ENCODE assay signal across 17 mouse cellular contexts in the genomic region with DNA sequence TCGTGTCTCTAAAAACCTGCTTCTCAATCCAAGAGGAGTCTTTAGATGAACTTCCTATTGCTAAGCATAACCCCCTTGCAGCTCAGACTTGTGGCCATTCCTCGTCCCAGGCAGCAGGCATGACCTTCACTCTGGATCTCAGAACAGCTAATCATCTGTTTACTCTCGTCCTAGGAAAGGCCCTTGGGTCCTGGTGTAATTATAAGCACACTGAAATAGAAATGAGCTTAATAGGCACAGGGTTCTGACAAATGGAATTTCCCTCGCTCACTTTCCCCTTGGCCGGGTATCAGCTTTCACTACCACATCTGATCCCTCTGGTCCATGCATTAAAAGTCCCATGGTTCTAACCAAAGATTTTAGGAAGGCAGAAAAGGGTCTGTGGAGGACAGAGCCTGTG. TPM values are rescaled to one million over a fixed set of nuclear protein-coding genes. Genes with fewer than 3 reads are reported as not detected.
DNase-seq lines count a peak whose midpoint lies in the region; ATAC-seq lines count a peak whose summit lies in the region.
"Had no signal": no experiment of that assay in that cellular context is flagged by ENCODE, and none has a peak within 500 bp of the region (broad histone marks: within the 10 kb centered on the region; RNA-seq: fewer than 3 reads in every experiment).

No protein-coding gene starts in this region.

- H3K4me2 ChIP-seq in embryonic facial prominence, embryonic 11.5 days (ENCODE audit: low read depth, low read length), result no peak overlapping the region
- H3K4me2 ChIP-seq in hindbrain, embryonic 16.5 days (ENCODE audit: low read length), result no peak overlapping the region
- H3K4me2 ChIP-seq in hindbrain, embryonic 11.5 days (replicated peaks; ENCODE audit: low read depth, low read length), result no peak overlapping the region
- H3K4me2 ChIP-seq: embryonic facial prominence, embryonic 13.5 days; hindbrain, embryonic 12.5 days; lung, embryonic 14.5 days had no signal

- WGBS in embryonic facial prominence, embryonic 11.5 days, result 27% methylated on average over 5 of the region's 5 CpGs
- 39% methylated on average over 5 of the region's 5 CpGs for WGBS in embryonic facial prominence, embryonic 10.5 days
- WGBS in hindbrain, embryonic 16.5 days, result 49% methylated on average over 5 of the region's 5 CpGs
- 64% methylated on average over 5 of the region's 5 CpGs for WGBS in hindbrain, embryonic 11.5 days

- no peaks in the 10 kb centered on the region for H3K27me3 ChIP-seq in embryonic facial prominence, embryonic 11.5 days (ENCODE audit: control insufficient read depth, insufficient read depth, low read length)
- no peaks in the 10 kb centered on the region for H3K27me3 ChIP-seq in embryonic facial prominence, embryonic 10.5 days (replicated peaks; ENCODE audit: low read depth, poor library complexity, severe bottlenecking)
- no peaks in the 10 kb centered on the region for H3K27me3 ChIP-seq in hindbrain, embryonic 16.5 days (replicated peaks; ENCODE audit: control insufficient read depth, insufficient read depth, low read length)
- H3K27me3 ChIP-seq in hindbrain, embryonic 11.5 days (ENCODE audit: control insufficient read depth, insufficient read depth, low read length), result no peaks in the 10 kb centered on the region
- H3K27me3 ChIP-seq: embryonic facial prominence, embryonic 13.5 days; hindbrain, embryonic 12.5 days; Patski had no signal

- no peak overlapping the region for H3K9ac ChIP-seq in embryonic facial prominence, embryonic 11.5 days (replicated peaks; ENCODE audit: low read length)
- no peak overlapping the region for H3K9ac ChIP-seq in hindbrain, embryonic 16.5 days (ENCODE audit: low read depth, low read length)
- no peak overlapping the region for H3K9ac ChIP-seq in hindbrain, embryonic 11.5 days (ENCODE audit: low read depth, low read length)
- H3K9ac ChIP-seq: embryonic facial prominence, embryonic 13.5 days; hindbrain, embryonic 12.5 days; lung, embryonic 14.5 days had no signal

- no peaks in the 10 kb centered on the region for H3K4me1 ChIP-seq in embryonic facial prominence, embryonic 11.5 days (ENCODE audit: control insufficient read depth, insufficient read depth, low read length)
- H3K4me1 ChIP-seq in embryonic facial prominence, embryonic 10.5 days, result peaks cover 18% of the 10 kb centered on the region
- no peaks in the 10 kb centered on the region for H3K4me1 ChIP-seq in hindbrain, embryonic 16.5 days (ENCODE audit: control insufficient read depth, insufficient read depth, low read depth, low read length)
- no peaks in the 10 kb centered on the region for H3K4me1 ChIP-seq in hindbrain, embryonic 11.5 days (replicated peaks; ENCODE audit: control insufficient read depth, insufficient read depth, low read length)

- H3K27ac ChIP-seq in embryonic facial prominence, embryonic 11.5 days (replicated peaks; ENCODE audit: low read depth, low read length), result no peak overlapping the region
- H3K27ac ChIP-seq in embryonic facial prominence, embryonic 10.5 days (replicated peaks), result no peak overlapping the region
- no peak overlapping the region for H3K27ac ChIP-seq in hindbrain, embryonic 16.5 days (ENCODE audit: low read depth, low read length)
- no peak overlapping the region for H3K27ac ChIP-seq in hindbrain, embryonic 11.5 days (ENCODE audit: low read depth, low read length)
- H3K27ac ChIP-seq: embryonic facial prominence, embryonic 13.5 days; hindbrain, embryonic 12.5 days had no signal

- H3K36me3 ChIP-seq in embryonic facial prominence, embryonic 11.5 days (replicated peaks; ENCODE audit: control insufficient read depth, insufficient read depth, low read depth, low read length), result no peaks in the 10 kb centered on the region
- H3K36me3 ChIP-seq in embryonic facial prominence, embryonic 10.5 days (replicated peaks), result peaks cover 4% of the 10 kb centered on the region; the same call in 1 of the 2 replicates
- H3K36me3 ChIP-seq in hindbrain, embryonic 16.5 days (ENCODE audit: control insufficient read depth, insufficient read depth, low read length), result no peaks in the 10 kb centered on the region
- no peaks in the 10 kb centered on the region for H3K36me3 ChIP-seq in hindbrain, embryonic 11.5 days (ENCODE audit: control insufficient read depth, insufficient read depth, low read length)
- H3K36me3 ChIP-seq: embryonic facial prominence, embryonic 13.5 days; hindbrain, embryonic 12.5 days had no signal

- DNase-seq in embryonic facial prominence, embryonic 11.5 days (ENCODE audit: low spot score), result peak; percentile 36
- DNase-seq in embryonic facial prominence, embryonic 10.5 days (ENCODE audit: low spot score), result no peak
- no peak for DNase-seq in hindbrain, embryonic 11.5 days (ENCODE audit: low spot score)
- DNase-seq in ovary, postnatal 36 days (ENCODE audit: low spot score), result peak; percentile 9
- no peak for DNase-seq in ovary, postnatal 10 days (ENCODE audit: low spot score)
- DNase-seq in urinary bladder, postnatal 25 days (ENCODE audit: low spot score), result no peak
- DNase-seq in urinary bladder, postnatal 14 days (ENCODE audit: low spot score), result no peak
- DNase-seq: adrenal gland, adult 8-10 months; cerebellum, postnatal 10 days; layer of hippocampus, adult 9-11 months; left cerebral cortex, postnatal 4 days; lung, embryonic 14.5 days; thymus, adult 2 months had no signal

- no peak for ATAC-seq in embryonic facial prominence, embryonic 11.5 days (replicated peaks; ENCODE audit: insufficient number of reproducible peaks, low FRiP score, low TSS enrichment, low read depth)
- 0 out of 2 replicates have a peak, but pooled peaks have one; percentile 31 for ATAC-seq in hindbrain, embryonic 16.5 days
- ATAC-seq in hindbrain, embryonic 11.5 days (ENCODE audit: low FRiP score), result no peak
- ATAC-seq: Patski had no signal

- no peak overlapping the region for H3K4me3 ChIP-seq in embryonic facial prominence, embryonic 11.5 days (ENCODE audit: low read depth, low read length)
- no peak overlapping the region for H3K4me3 ChIP-seq in embryonic facial prominence, embryonic 10.5 days
- H3K4me3 ChIP-seq in hindbrain, embryonic 16.5 days (ENCODE audit: low read length), result no peak overlapping the region
- no peak overlapping the region for H3K4me3 ChIP-seq in hindbrain, embryonic 11.5 days (ENCODE audit: low read depth, low read length)
- H3K4me3 ChIP-seq: embryonic facial prominence, embryonic 13.5 days; hindbrain, embryonic 12.5 days had no signal

- H3K9me3 ChIP-seq in embryonic facial prominence, embryonic 11.5 days (replicated peaks; ENCODE audit: control insufficient read depth, low read length), result no peaks in the 10 kb centered on the region
- no peaks in the 10 kb centered on the region for H3K9me3 ChIP-seq in embryonic facial prominence, embryonic 10.5 days
- H3K9me3 ChIP-seq in hindbrain, embryonic 16.5 days (ENCODE audit: control insufficient read depth, low read length), result no peaks in the 10 kb centered on the region
- no peaks in the 10 kb centered on the region for H3K9me3 ChIP-seq in hindbrain, embryonic 11.5 days (ENCODE audit: control insufficient read depth, low read length)
- H3K9me3 ChIP-seq: embryonic facial prominence, embryonic 13.5 days; hindbrain, embryonic 12.5 days had no signal

RNA-seq across cellular contexts. Expression of a gene that starts 27.8 kb away (rescaled TPM):
- polyA plus RNA-seq in embryonic facial prominence, embryonic 11.5 days (2014; fragmentation: Nextera tagmentation; extraction: Ambion mirVana), result 2.1 and 2.7 TPM in 2 replicates
- 2.3 and 2.5 TPM in 2 replicates for polyA plus RNA-seq in embryonic facial prominence, embryonic 10.5 days (2016; fragmentation: Nextera tagmentation; extraction: Ambion mirVana)
- 1.5 and 2.4 TPM in 2 replicates for polyA plus RNA-seq in hindbrain, embryonic 16.5 days (2015; fragmentation: Nextera tagmentation; extraction: Ambion mirVana)
- polyA plus RNA-seq in hindbrain, embryonic 11.5 days (2014; fragmentation: Nextera tagmentation; extraction: Ambion mirVana), result 1.9 and 2.4 TPM in 2 replicates

Comparison
In these comparisons a context has a peak if more than half of its experiments do, and no peak if none do; other contexts are left out.
1. DNase-seq: peak in embryonic facial prominence, embryonic 11.5 days (single experiment) and ovary, postnatal 36 days (single experiment); none in embryonic facial prominence, embryonic 10.5 days (single experiment), hindbrain, embryonic 11.5 days (single experiment), ovary, postnatal 10 days (single experiment), urinary bladder, postnatal 25 days (single experiment) and urinary bladder, postnatal 14 days (single experiment).